Mouse (Mus musculus) MEL (cell line): ENCODE results near the gene Pi4kb. TPM values are rescaled to one million over a fixed set of nuclear protein-coding genes. Genes with fewer than 3 reads are reported as not detected.
"Not testable (repeated sequence)": the region's sequence is repeated elsewhere in the genome, so short reads cannot be mapped to it uniquely, and the experiment has no call there.

Experiments
- DNase-seq: peaks from one replicate; pipeline ENCODE4 v3.0.0; 2011; ENCODE audit warnings: low read depth, low spot score
- H3K27ac ChIP-seq: 2 replicates; pipeline ENCODE4 v1.5.1; 2012; ENCODE audit warnings: low read depth, mild to moderate bottlenecking, control low read depth, low read length, moderate library complexity; ENCODE audit not compliant: control insufficient read depth
- H3K27me3 ChIP-seq, 2 experiments: fragments of 150-350 bp in 1 of 2; sonication (generic) in 1 of 2; 2 replicates each; pipeline ENCODE4 v1.6.1; 2012; ENCODE audit warnings: low read length in 2 of 2, mild to moderate bottlenecking in 2 of 2, improper control_type of control experiment in 1 of 2, moderate library complexity in 1 of 2; ENCODE audit not compliant: insufficient read depth in 2 of 2, control insufficient read depth in 1 of 2
- H3K36me3 ChIP-seq, 2 experiments: 2 replicates each; pipeline ENCODE4 v1.6.1; 2012 to 2014; ENCODE audit warnings: low read length in 2 of 2, improper control_type of control experiment in 1 of 2, inconsistent platforms in 1 of 2, mild to moderate bottlenecking in 1 of 2; ENCODE audit not compliant: insufficient read depth in 2 of 2, control insufficient read depth in 1 of 2
- H3K4me1 ChIP-seq, 2 experiments: fragments of 150-350 bp in 1 of 2; sonication (generic) in 1 of 2; 2 replicates each; pipeline ENCODE4 v1.6.1; 2012; ENCODE audit warnings: low read length in 2 of 2, improper control_type of control experiment in 1 of 2, mild to moderate bottlenecking in 1 of 2; ENCODE audit not compliant: insufficient read depth in 2 of 2, control insufficient read depth in 1 of 2
- H3K4me3 ChIP-seq, 2 experiments: fragments of 150-350 bp in 1 of 2; sonication (generic) in 1 of 2; 2 replicates each; pipeline ENCODE4 v1.5.1; 2012; ENCODE audit warnings: low read depth in 2 of 2, low read length in 2 of 2, mild to moderate bottlenecking in 2 of 2, moderate library complexity in 2 of 2, control low read depth in 1 of 2, improper control_type of control experiment in 1 of 2; ENCODE audit not compliant: control insufficient read depth in 1 of 2, insufficient read depth in 1 of 2
- H3K79me2 ChIP-seq: 2 replicates; pipeline ENCODE4 v1.6.1; 2012; ENCODE audit warnings: mild to moderate bottlenecking, low read length, moderate library complexity; ENCODE audit not compliant: control insufficient read depth, poor library complexity, insufficient read depth
- H3K9ac ChIP-seq: 2 replicates; pipeline ENCODE4 v1.6.1; 2012; ENCODE audit warnings: low read depth, mild to moderate bottlenecking, control low read depth, low read length, moderate library complexity; ENCODE audit not compliant: control insufficient read depth, poor library complexity, severe bottlenecking
- H3K9me3 ChIP-seq: fragments of 150-350 bp; sonication (generic); replicated peaks from 2 replicates; pipeline ENCODE4 v1.6.1; 2012; ENCODE audit warnings: mild to moderate bottlenecking, low read length, improper control_type of control experiment, moderate library complexity; ENCODE audit not compliant: insufficient read depth
- BHLHE40 ChIP-seq: IDR thresholded peaks from 2 replicates; pipeline ENCODE4 v1.6.1; 2012; ENCODE audit warnings: low read depth, mild to moderate bottlenecking, inconsistent platforms, low read length, improper control_type of control experiment, borderline replicate concordance
- CHD1 ChIP-seq: IDR thresholded peaks from 2 replicates; pipeline ENCODE4 v1.6.1; 2012; ENCODE audit warnings: low read depth, mild to moderate bottlenecking, inconsistent platforms, low read length, improper control_type of control experiment
- E2F4 ChIP-seq: IDR thresholded peaks from 2 replicates; pipeline ENCODE4 v1.6.1; 2011; ENCODE audit warnings: low read depth, low read length, improper control_type of control experiment, borderline replicate concordance
- ELF1 ChIP-seq: IDR thresholded peaks from 2 replicates; pipeline ENCODE4 v1.6.1; 2014; ENCODE audit warnings: low read depth, mild to moderate bottlenecking, inconsistent platforms, low read length, improper control_type of control experiment, moderate library complexity
- EP300 ChIP-seq, 2 experiments: IDR thresholded peaks; 2 replicates each; pipeline ENCODE4 v1.6.1; 2011; ENCODE audit warnings: improper control_type of control experiment in 2 of 2, low read length in 2 of 2, low read depth in 1 of 2, mild to moderate bottlenecking in 1 of 2
- ETS1 ChIP-seq: IDR thresholded peaks from 2 replicates; pipeline ENCODE4 v1.6.1; 2012; ENCODE audit warnings: low read depth, mild to moderate bottlenecking, inconsistent platforms, low read length, improper control_type of control experiment, moderate library complexity
- GABPA ChIP-seq: IDR thresholded peaks from 2 replicates; pipeline ENCODE4 v1.6.1; 2012; ENCODE audit warnings: low read depth, mild to moderate bottlenecking, inconsistent platforms, low read length, improper control_type of control experiment, moderate library complexity
- HCFC1 ChIP-seq: IDR thresholded peaks from 2 replicates; pipeline ENCODE4 v1.6.1; 2012; ENCODE audit warnings: low read depth, mild to moderate bottlenecking, inconsistent platforms, low read length, improper control_type of control experiment, moderate library complexity
- MAFK ChIP-seq: IDR thresholded peaks from 2 replicates; pipeline ENCODE4 v1.6.1; 2011; ENCODE audit warnings: low read depth, mild to moderate bottlenecking, low read length, improper control_type of control experiment, borderline replicate concordance
- MAX ChIP-seq: IDR thresholded peaks from 2 replicates; pipeline ENCODE4 v1.6.1; 2011; ENCODE audit warnings: low read length, improper control_type of control experiment
- MAZ ChIP-seq: IDR thresholded peaks from 2 replicates; pipeline ENCODE4 v1.6.1; 2012; ENCODE audit warnings: low read depth, mild to moderate bottlenecking, inconsistent platforms, low read length, improper control_type of control experiment
- MEF2A ChIP-seq: IDR thresholded peaks from 2 replicates; pipeline ENCODE4 v1.6.1; 2014; ENCODE audit warnings: low read depth, mild to moderate bottlenecking, inconsistent platforms, low read length, improper control_type of control experiment; ENCODE audit not compliant: poor library complexity, insufficient replicate concordance, severe bottlenecking; ENCODE audit errors: extremely low read depth
- MXI1 ChIP-seq: IDR thresholded peaks from 2 replicates; pipeline ENCODE4 v1.6.1; 2011; ENCODE audit warnings: mild to moderate bottlenecking, low read depth, low read length, improper control_type of control experiment
- MYB ChIP-seq: IDR thresholded peaks from 2 replicates; pipeline ENCODE4 v1.6.1; 2011; ENCODE audit warnings: mild to moderate bottlenecking, low read depth, low read length, improper control_type of control experiment
- MYC ChIP-seq: IDR thresholded peaks from 2 replicates; pipeline ENCODE4 v1.6.1; 2011; ENCODE audit warnings: low read depth, mild to moderate bottlenecking, low read length, improper control_type of control experiment, moderate library complexity
- NELFE ChIP-seq: IDR thresholded peaks from 2 replicates; pipeline ENCODE4 v1.6.1; 2011; ENCODE audit warnings: low read depth, low read length, improper control_type of control experiment
- NRF1 ChIP-seq: IDR thresholded peaks from 2 replicates; pipeline ENCODE4 v1.6.1; 2014; ENCODE audit warnings: low read depth, mild to moderate bottlenecking, inconsistent platforms, low read length, improper control_type of control experiment, moderate library complexity; ENCODE audit not compliant: poor library complexity, insufficient read depth, severe bottlenecking
- POLR2A ChIP-seq, 2 experiments: IDR thresholded peaks; 2 replicates each; pipeline ENCODE4 v1.6.1; 2011 to 2012; ENCODE audit warnings: low read length in 2 of 2, mild to moderate bottlenecking in 2 of 2, control low read depth in 1 of 2, improper control_type of control experiment in 1 of 2, low read depth in 1 of 2, moderate library complexity in 1 of 2; ENCODE audit not compliant: control insufficient read depth in 1 of 2, insufficient read depth in 1 of 2, poor library complexity in 1 of 2
- RAD21 ChIP-seq: IDR thresholded peaks from 2 replicates; pipeline ENCODE4 v1.6.1; 2011; ENCODE audit warnings: mild to moderate bottlenecking, low read depth, low read length, improper control_type of control experiment
- SIN3A ChIP-seq: IDR thresholded peaks from 2 replicates; pipeline ENCODE4 v1.6.1; 2012; ENCODE audit warnings: low read length, improper control_type of control experiment, inconsistent platforms
- SMC3 ChIP-seq: IDR thresholded peaks from 2 replicates; pipeline ENCODE4 v1.6.1; 2011; ENCODE audit warnings: low read depth, low read length, improper control_type of control experiment
- TBP ChIP-seq: IDR thresholded peaks from 2 replicates; pipeline ENCODE4 v1.8.0; 2011; ENCODE audit warnings: low read depth, low read length, improper control_type of control experiment
- TCF12 ChIP-seq: IDR thresholded peaks from 2 replicates; pipeline ENCODE4 v1.6.1; 2014; ENCODE audit warnings: low read depth, mild to moderate bottlenecking, inconsistent platforms, low read length, improper control_type of control experiment, moderate library complexity
- UBTF ChIP-seq: IDR thresholded peaks from 2 replicates; pipeline ENCODE4 v1.6.1; 2012; ENCODE audit warnings: low read depth, mild to moderate bottlenecking, inconsistent platforms, low read length, improper control_type of control experiment, moderate library complexity, borderline replicate concordance; ENCODE audit not compliant: insufficient read depth
- USF1 ChIP-seq: IDR thresholded peaks from 2 replicates; pipeline ENCODE4 v1.6.1; 2014; ENCODE audit warnings: low read depth, mild to moderate bottlenecking, inconsistent platforms, low read length, improper control_type of control experiment, moderate library complexity
- ZC3H11A ChIP-seq: IDR thresholded peaks from 2 replicates; pipeline ENCODE4 v1.6.1; 2012; ENCODE audit warnings: low read depth, mild to moderate bottlenecking, inconsistent platforms, low read length, improper control_type of control experiment
- ZKSCAN1 ChIP-seq: IDR thresholded peaks from 2 replicates; pipeline ENCODE4 v1.6.1; 2012; ENCODE audit warnings: low read depth, mild to moderate bottlenecking, inconsistent platforms, low read length, improper control_type of control experiment, moderate library complexity
- ZMIZ1 ChIP-seq: IDR thresholded peaks from 2 replicates; pipeline ENCODE4 v1.6.1; 2012; ENCODE audit warnings: low read depth, mild to moderate bottlenecking, inconsistent platforms, low read length, improper control_type of control experiment, moderate library complexity
- ZNF384 ChIP-seq: IDR thresholded peaks from 2 replicates; pipeline ENCODE4 v1.6.1; 2012; ENCODE audit warnings: low read depth, mild to moderate bottlenecking, inconsistent platforms, low read length, improper control_type of control experiment
- polyA plus RNA-seq, 2 experiments: library from polyadenylated mRNA; stranded (reverse) in 1 of 2; unstranded in 1 of 2; fragments of >175 nt in 1 of 2; fragments of >200 nt in 1 of 2; gene quantifications; 2 replicates each; pipeline versions ENCODE4 v1.2.1 to v1.2.4; 2012; ENCODE audit warnings: low replicate concordance in 2 of 2, low read depth in 1 of 2; ENCODE audit not compliant: insufficient read length in 2 of 2, insufficient read depth in 1 of 2, missing spikeins in 1 of 2
- total RNA-seq: library from RNA; depleted of rRNA; stranded (reverse); fragments of 300-350 nt; gene quantifications from 2 replicates; pipeline ENCODE4 v1.2.3, GENCODE M21; 2012

Gene Pi4kb
- total and polyA plus RNA-seq, 3 experiments, result 45.0 to 56.7 TPM; not detected in 1

GRCm38 (mm10) chr3:94932279-94932678 is 42.3 kb upstream of the Pi4kb start:
- TF ChIP-seq USF1 (0 out of 2 replicates have a peak, but pooled peaks have one; percentile 2), MAZ (0 out of 2 replicates have a peak, but pooled peaks have one; percentile 31)
- TF ChIP-seq, all 39 proteins: peak for 2; not testable (repeated sequence) for 37
- H3K9me3 ChIP-seq, H3K79me2 ChIP-seq, DNase-seq, H3K27me3 ChIP-seq: not testable (repeated sequence)
- Histone ChIP-seq H3K36me3 (peaks cover 0 to 12% of the 10 kb centered on the region in 2 experiments; a peak in 2 of 4 replicates), H3K27ac (peak overlapping the region; percentile 90), H3K4me3 (peak overlapping the region; percentile 3 to 47), H3K9ac (peak overlapping the region; percentile 8), H3K4me1 (peaks cover 12 to 39% of the 10 kb centered on the region in 2 experiments)

GRCm38 (mm10) chr3:94932809-94933564 is 41.5 kb upstream of the Pi4kb start, which contains the start of gene Selenbp1:
Gene Selenbp1, plus strand, starts transcription at chr3:94933056.
- no peaks in the 10 kb centered on the region for H3K9me3 ChIP-seq
- H3K27me3 ChIP-seq, result no peaks in the 10 kb centered on the region
- peak within 1 kb of the TSS; percentile 57 to 77 for H3K4me3 ChIP-seq
- H3K36me3 ChIP-seq, result peaks cover 0 to 12% of the 10 kb centered on the region in 2 experiments; a peak in 3 of 4 replicates
- H3K9ac ChIP-seq, result peak within 1 kb of the TSS; percentile 67
- DNase-seq, result peak; percentile 97
- H3K4me1 ChIP-seq, result peaks cover 12 to 34% of the 10 kb centered on the region in 2 experiments
- peak within 1 kb of the TSS; percentile 90 for H3K27ac ChIP-seq
- H3K79me2 ChIP-seq, result no peaks in the 10 kb centered on the region; the same call in 1 of the 2 replicates
- TF ChIP-seq TCF12 (no peak; the same call in none of the 2 replicates), MAFK (no peak), E2F4 (no peak), BHLHE40 (peak; percentile 87; the same call in 1 of the 2 replicates), CHD1 (no peak), ELF1 (peak; percentile 48; the same call in 1 of the 2 replicates), MEF2A (no peak), MXI1 (peak; percentile 98), ZMIZ1 (peak; percentile 99), MYC (peak; percentile 95), MAX (peak; percentile 96), ZC3H11A (no peak), SIN3A (peak; percentile 96), NELFE (peak; percentile 98), SMC3 (no peak), EP300 (IDR thresholded peaks at IDR 0.05; ENCODE audit: low read depth in 1 of 2, low read length in 2 of 2) (peak; percentile 58 to 61), ETS1 (peak; percentile 91), HCFC1 (peak; percentile 61), ZNF384 (peak; percentile 35; the same call in 1 of the 2 replicates), MYB (no peak), RAD21 (no peak), GABPA (no peak), UBTF (0 out of 2 replicates have a peak, but pooled peaks have one; percentile 62), ZKSCAN1 (no peak), MAZ (peak; percentile 57; the same call in 1 of the 2 replicates), TBP (peak; percentile 95), NRF1 (peak; percentile 79), POLR2A (IDR thresholded peaks at IDR 0.05; ENCODE audit: control insufficient read depth in 1 of 2, insufficient read depth in 1 of 2, low read depth in 1 of 2, low read length in 2 of 2, poor library complexity in 1 of 2) (peak; percentile 96 to 99)
